ENCODE assay signal across 10 mouse cellular contexts in the genomic region with DNA sequence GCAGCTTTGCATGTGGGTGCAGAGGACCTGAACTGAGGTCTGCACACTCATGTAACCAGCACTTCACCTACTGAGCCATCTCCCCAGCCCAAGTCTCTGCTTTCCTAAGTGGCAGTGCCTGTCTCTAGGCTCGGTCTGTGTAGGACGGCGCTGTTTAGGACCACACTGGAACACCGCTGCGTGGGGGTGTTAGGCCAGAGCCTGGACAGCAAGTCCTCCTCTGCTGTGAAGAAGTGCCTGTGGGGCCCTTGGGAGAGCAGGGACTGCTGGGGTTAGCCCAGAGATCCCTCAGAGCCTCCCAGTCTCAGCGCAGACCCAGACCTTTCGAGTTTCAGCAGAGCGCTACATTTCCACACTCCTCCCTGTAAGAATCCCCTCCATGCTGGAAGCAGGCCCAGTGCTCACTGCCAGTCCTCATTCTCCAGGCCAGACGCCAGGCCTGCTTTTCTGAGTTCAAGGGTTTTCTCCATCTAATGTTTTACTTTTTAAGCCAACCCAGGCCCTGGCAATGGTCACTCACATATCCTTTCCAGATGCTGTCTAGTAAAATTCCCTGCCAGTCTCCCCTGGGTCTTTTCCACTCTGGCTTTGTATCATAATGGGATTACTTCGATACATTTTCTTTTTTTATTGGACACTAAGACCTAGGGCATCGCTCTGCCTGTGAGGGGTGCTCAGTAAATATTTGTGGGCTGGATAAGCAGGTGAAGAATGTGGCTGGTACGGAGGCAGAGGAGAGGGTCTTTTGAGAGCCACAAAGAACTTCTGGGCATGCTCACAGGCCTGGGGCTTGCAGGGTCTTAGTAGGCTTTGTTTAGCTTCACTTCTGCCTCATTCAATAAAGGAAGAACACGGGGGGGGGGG. TPM values are rescaled to one million over a fixed set of nuclear protein-coding genes. Genes with fewer than 3 reads are reported as not detected.
DNase-seq lines count a peak whose midpoint lies in the region; ATAC-seq and TF ChIP-seq lines count a peak whose summit lies in the region.
"Had no signal": no experiment of that assay in that cellular context is flagged by ENCODE, and none has a peak within 500 bp of the region (broad histone marks: within the 10 kb centered on the region; RNA-seq: fewer than 3 reads in every experiment).

No protein-coding gene starts in this region.

- no peaks in the 10 kb centered on the region for H3K9me3 ChIP-seq in forebrain, embryonic 14.5 days (replicated peaks; ENCODE audit: control insufficient read depth, low read length)
- H3K9me3 ChIP-seq in forebrain, embryonic 12.5 days = no peaks in the 10 kb centered on the region
- no peaks in the 10 kb centered on the region for H3K9me3 ChIP-seq in kidney, embryonic 16.5 days (ENCODE audit: low read length)
- H3K9me3 ChIP-seq in limb, embryonic 14.5 days (ENCODE audit: control insufficient read depth, low read length) = peaks cover 3% of the 10 kb centered on the region
- H3K9me3 ChIP-seq: lung, embryonic 15.5 days had no signal

- no peak overlapping the region for H3K9ac ChIP-seq in forebrain, embryonic 14.5 days (ENCODE audit: low read length)
- no peak overlapping the region for H3K9ac ChIP-seq in forebrain, embryonic 12.5 days
- no peak overlapping the region for H3K9ac ChIP-seq in kidney, embryonic 16.5 days (replicated peaks; ENCODE audit: low read length)
- no peak overlapping the region for H3K9ac ChIP-seq in limb, embryonic 14.5 days (ENCODE audit: low read depth, low read length, severe bottlenecking)
- H3K9ac ChIP-seq: lung, embryonic 15.5 days had no signal

- no peak for ATAC-seq in forebrain, embryonic 14.5 days
- ATAC-seq in forebrain, embryonic 12.5 days (ENCODE audit: low FRiP score) = no peak
- no peak for ATAC-seq in kidney, embryonic 16.5 days (ENCODE audit: low FRiP score, low TSS enrichment)
- ATAC-seq in limb, embryonic 14.5 days (ENCODE audit: low FRiP score, low read depth) = peak; percentile 73

- H3K4me2 ChIP-seq in forebrain, embryonic 14.5 days (ENCODE audit: low read length) = no peak overlapping the region
- H3K4me2 ChIP-seq in forebrain, embryonic 12.5 days = no peak overlapping the region
- no peak overlapping the region for H3K4me2 ChIP-seq in kidney, embryonic 16.5 days (replicated peaks; ENCODE audit: low read depth, low read length)
- no peak overlapping the region for H3K4me2 ChIP-seq in limb, embryonic 14.5 days (replicated peaks; ENCODE audit: low read depth, low read length, severe bottlenecking)
- H3K4me2 ChIP-seq: lung, embryonic 15.5 days had no signal

- no peak overlapping the region for H3K27ac ChIP-seq in forebrain, embryonic 14.5 days (ENCODE audit: low read depth, low read length)
- no peak overlapping the region for H3K27ac ChIP-seq in forebrain, embryonic 12.5 days
- H3K27ac ChIP-seq in kidney, embryonic 16.5 days (ENCODE audit: low read length) = no peak overlapping the region
- H3K27ac ChIP-seq in limb, embryonic 14.5 days (replicated peaks; ENCODE audit: low read depth, low read length) = peak overlapping the region; percentile 85
- H3K27ac ChIP-seq: lung, embryonic 15.5 days had no signal

- no peaks in the 10 kb centered on the region for H3K4me1 ChIP-seq in forebrain, embryonic 14.5 days (ENCODE audit: control insufficient read depth, insufficient read depth, low read length)
- H3K4me1 ChIP-seq in forebrain, embryonic 12.5 days = peaks cover 12% of the 10 kb centered on the region; the same call in 1 of the 2 replicates
- H3K4me1 ChIP-seq in kidney, embryonic 16.5 days (ENCODE audit: insufficient read depth, low read length) = no peaks in the 10 kb centered on the region
- H3K4me1 ChIP-seq in limb, embryonic 14.5 days (ENCODE audit: control insufficient read depth, insufficient read depth, low read length) = peaks cover 8% of the 10 kb centered on the region
- H3K4me1 ChIP-seq: lung, embryonic 15.5 days had no signal

- WGBS in forebrain, embryonic 14.5 days = 69% methylated on average over 13 of the region's 13 CpGs
- 71% methylated on average over 13 of the region's 13 CpGs for WGBS in forebrain, embryonic 12.5 days
- WGBS in kidney, embryonic 16.5 days = 81% methylated on average over 13 of the region's 13 CpGs
- 54% methylated on average over 13 of the region's 13 CpGs for WGBS in limb, embryonic 14.5 days

- DNase-seq in forebrain, embryonic 14.5 days (ENCODE audit: low spot score) = peak; percentile 42
- peak; percentile 23 for DNase-seq in kidney, adult 18-20 months
- DNase-seq in NIH3T3 (ENCODE audit: low read depth) (peak; percentile 83), liver (no peak)
- DNase-seq in limb, embryonic 14.5 days (ENCODE audit: low spot score) = peak; percentile 79
- no peak for DNase-seq in right cerebral cortex, adult 18-20 months

- no peak overlapping the region for H3K4me3 ChIP-seq in forebrain, embryonic 14.5 days (ENCODE audit: low read depth, low read length)
- H3K4me3 ChIP-seq in forebrain, embryonic 12.5 days (replicated peaks) = no peak overlapping the region
- no peak overlapping the region for H3K4me3 ChIP-seq in kidney, embryonic 16.5 days (ENCODE audit: low read length)
- H3K4me3 ChIP-seq in limb, embryonic 14.5 days (replicated peaks; ENCODE audit: low read length) = no peak overlapping the region
- H3K4me3 ChIP-seq: lung, embryonic 15.5 days had no signal

- TF ChIP-seq POLR2A in limb, embryonic 14.5 days (IDR thresholded peaks at IDR 0.05; ENCODE audit: borderline replicate concordance, extremely low read depth, insufficient read depth, insufficient read length) = no peak

- H3K36me3 ChIP-seq in forebrain, embryonic 14.5 days (ENCODE audit: control insufficient read depth, insufficient read depth, low read length) = no peaks in the 10 kb centered on the region
- no peaks in the 10 kb centered on the region for H3K36me3 ChIP-seq in forebrain, embryonic 12.5 days (replicated peaks)
- no peaks in the 10 kb centered on the region for H3K36me3 ChIP-seq in kidney, embryonic 16.5 days (ENCODE audit: insufficient read depth, low read length)
- no peaks in the 10 kb centered on the region for H3K36me3 ChIP-seq in limb, embryonic 14.5 days (ENCODE audit: control insufficient read depth, insufficient read depth, low read length)
- H3K36me3 ChIP-seq: lung, embryonic 15.5 days had no signal

- no peaks in the 10 kb centered on the region for H3K27me3 ChIP-seq in forebrain, embryonic 14.5 days (replicated peaks; ENCODE audit: control insufficient read depth, insufficient read depth, low read length)
- H3K27me3 ChIP-seq in forebrain, embryonic 12.5 days = peaks cover 2% of the 10 kb centered on the region
- H3K27me3 ChIP-seq in kidney, embryonic 16.5 days (ENCODE audit: insufficient read depth, low read length) = no peaks in the 10 kb centered on the region
- H3K27me3 ChIP-seq in limb, embryonic 14.5 days (ENCODE audit: control insufficient read depth, insufficient read depth, low read length) = no peaks in the 10 kb centered on the region
- H3K27me3 ChIP-seq: lung, embryonic 15.5 days had no signal

RNA-seq across cellular contexts. Expression of gene Tmem125, which starts 20.4 kb away (rescaled TPM):
- polyA plus RNA-seq in forebrain, embryonic 14.5 days (2014; fragmentation: Nextera tagmentation; extraction: Ambion mirVana) = not detected in 2 replicates
- polyA plus RNA-seq in forebrain, embryonic 12.5 days (2016; fragmentation: Nextera tagmentation; extraction: Ambion mirVana) = 0.36 TPM in 1 of 2 replicates, not detected in the other
- polyA plus RNA-seq in kidney, embryonic 16.5 days (2015; fragmentation: Nextera tagmentation; extraction: Ambion mirVana) = 8.0 and 8.9 TPM in 2 replicates
- polyA plus RNA-seq in limb, embryonic 14.5 days (2012; rRNA removed) = 5.2 and 6.0 TPM in 2 replicates
- 7.6 and 11.1 TPM in 2 replicates for polyA plus RNA-seq in limb, embryonic 14.5 days (2014; fragmentation: Nextera tagmentation; extraction: Ambion mirVana)
- polyA plus RNA-seq: testis, adult 2 months had no signal

RNA-seq across cellular contexts. Expression of gene 2610528J11Rik, which starts 37.5 kb away (rescaled TPM):
- not detected in 2 replicates for polyA plus RNA-seq in forebrain, embryonic 14.5 days (2014; fragmentation: Nextera tagmentation; extraction: Ambion mirVana)
- polyA plus RNA-seq in forebrain, embryonic 12.5 days (2016; fragmentation: Nextera tagmentation; extraction: Ambion mirVana) = 0.27 and 0.35 TPM in 2 replicates
- polyA plus RNA-seq in kidney, embryonic 16.5 days (2015; fragmentation: Nextera tagmentation; extraction: Ambion mirVana) = 30.1 and 33.1 TPM in 2 replicates
- polyA plus RNA-seq in limb, embryonic 14.5 days (2012; rRNA removed) = 3.7 and 4.3 TPM in 2 replicates
- polyA plus RNA-seq in limb, embryonic 14.5 days (2014; fragmentation: Nextera tagmentation; extraction: Ambion mirVana) = 9.5 and 10.9 TPM in 2 replicates

RNA-seq across cellular contexts. Expression of gene Cfap57, which starts 56.3 kb away (rescaled TPM):
- 0.81 and 0.91 TPM in 2 replicates for polyA plus RNA-seq in forebrain, embryonic 14.5 days (2014; fragmentation: Nextera tagmentation; extraction: Ambion mirVana)
- 0.74 and 0.89 TPM in 2 replicates for polyA plus RNA-seq in forebrain, embryonic 12.5 days (2016; fragmentation: Nextera tagmentation; extraction: Ambion mirVana)
- polyA plus RNA-seq in kidney, embryonic 16.5 days (2015; fragmentation: Nextera tagmentation; extraction: Ambion mirVana) = 0.10 and 0.19 TPM in 2 replicates
- 0.08 and 0.18 TPM in 2 replicates for polyA plus RNA-seq in limb, embryonic 14.5 days (2012; rRNA removed)
- polyA plus RNA-seq in limb, embryonic 14.5 days (2014; fragmentation: Nextera tagmentation; extraction: Ambion mirVana) = 0.25 and 0.65 TPM in 2 replicates

RNA-seq across cellular contexts. Expression of gene Ebna1bp2, which starts 56.3 kb away (rescaled TPM):
- 167 and 176 TPM in 2 replicates for polyA plus RNA-seq in forebrain, embryonic 14.5 days (2014; fragmentation: Nextera tagmentation; extraction: Ambion mirVana)
- 193 and 200 TPM in 2 replicates for polyA plus RNA-seq in forebrain, embryonic 12.5 days (2016; fragmentation: Nextera tagmentation; extraction: Ambion mirVana)
- 133 and 137 TPM in 2 replicates for polyA plus RNA-seq in kidney, embryonic 16.5 days (2015; fragmentation: Nextera tagmentation; extraction: Ambion mirVana)
- polyA plus RNA-seq in limb, embryonic 14.5 days (2012; rRNA removed) = 62.1 and 100 TPM in 2 replicates
- 139 and 148 TPM in 2 replicates for polyA plus RNA-seq in limb, embryonic 14.5 days (2014; fragmentation: Nextera tagmentation; extraction: Ambion mirVana)

Comparison
In these comparisons a context has a peak if more than half of its experiments do, and no peak if none do; other contexts are left out.
1. DNase-seq: peak in forebrain, embryonic 14.5 days (single experiment), kidney, adult 18-20 months (single experiment), NIH3T3 (single experiment) and limb, embryonic 14.5 days (single experiment); none in liver (single experiment) and right cerebral cortex, adult 18-20 months (single experiment).